Mouse (Mus musculus): Measurements from ENCODE around the gene Aldh2. TPM values are rescaled to one million over a fixed set of nuclear protein-coding genes. Genes with fewer than 3 reads are reported as not detected.
"Not testable (repeated sequence)": the region's sequence is repeated elsewhere in the genome, so short reads cannot be mapped to it uniquely, and the experiment has no call there.

The Aldh2 gene
- polyA plus RNA-seq, 1 experiment from 2014 or later, result 99.2 TPM

- under 1% methylated on average over 55 of the region's 58 CpGs for WGBS
- ATAC-seq, result peak; percentile 81
These were observed 25.2 kb upstream of the Aldh2 start, which contains the start of gene Acad12 for GRCm38 (mm10) chr5:121618592-121619513. TSS of gene Acad12 (minus strand) at chr5:121618938.

GRCm38 (mm10) chr5:121614921-121615320 is 21.3 kb upstream of the Aldh2 start:
- not testable (repeated sequence) for H3K36me3 ChIP-seq (ENCODE audit: control insufficient read depth, insufficient read depth); H3K27me3 ChIP-seq (replicated peaks; ENCODE audit: control insufficient read depth, insufficient read depth, low read length); H3K4me3 ChIP-seq (replicated peaks; ENCODE audit: low read length); H3K4me2 ChIP-seq (ENCODE audit: low read length); ATAC-seq; H3K9ac ChIP-seq (replicated peaks; ENCODE audit: low read depth, low read length); H3K4me1 ChIP-seq (replicated peaks; ENCODE audit: control insufficient read depth, insufficient read depth, low read length); H3K27ac ChIP-seq (ENCODE audit: low read length); H3K9me3 ChIP-seq (ENCODE audit: control insufficient read depth, low read length)
- WGBS, result 79% methylated on average over 3 of the region's 3 CpGs

More at GRCm38 (mm10) chr5:121618592-121619513, 25.2 kb upstream of the Aldh2 start, which contains the start of gene Acad12:
- Histone ChIP-seq H3K27ac (ENCODE audit: low read length) (peak within 1 kb of the TSS; percentile 31; the same call in 1 of the 2 replicates), H3K4me2 (ENCODE audit: low read length) (peak within 1 kb of the TSS; percentile 88), H3K4me1 (replicated peaks; ENCODE audit: control insufficient read depth, insufficient read depth, low read length) (peaks cover 10% of the 10 kb centered on the region), H3K9me3 (ENCODE audit: control insufficient read depth, low read length) (no peaks in the 10 kb centered on the region), H3K9ac (replicated peaks; ENCODE audit: low read depth, low read length) (peak within 1 kb of the TSS; percentile 84), H3K4me3 (replicated peaks; ENCODE audit: low read length) (peak within 1 kb of the TSS; percentile 87), H3K27me3 (replicated peaks; ENCODE audit: control insufficient read depth, insufficient read depth, low read length) (no peaks in the 10 kb centered on the region), H3K36me3 (ENCODE audit: control insufficient read depth, insufficient read depth) (no peaks in the 10 kb centered on the region)

GRCm38 (mm10) chr5:121612036-121612435 is 18.4 kb upstream of the Aldh2 start:
- no peak overlapping the region for H3K4me3 ChIP-seq (replicated peaks; ENCODE audit: low read length)
- H3K27me3 ChIP-seq (replicated peaks; ENCODE audit: control insufficient read depth, insufficient read depth, low read length), result no peaks in the 10 kb centered on the region
- H3K36me3 ChIP-seq (ENCODE audit: control insufficient read depth, insufficient read depth), result no peaks in the 10 kb centered on the region
- no peak overlapping the region for H3K4me2 ChIP-seq (ENCODE audit: low read length)
- no peaks in the 10 kb centered on the region for H3K4me1 ChIP-seq (replicated peaks; ENCODE audit: control insufficient read depth, insufficient read depth, low read length)
- no peak overlapping the region for H3K9ac ChIP-seq (replicated peaks; ENCODE audit: low read depth, low read length)
- no peak for ATAC-seq
- 77% methylated on average over 6 of the region's 6 CpGs for WGBS
- no peaks in the 10 kb centered on the region for H3K9me3 ChIP-seq (ENCODE audit: control insufficient read depth, low read length)
- no peak overlapping the region for H3K27ac ChIP-seq (ENCODE audit: low read length)

DNA sequence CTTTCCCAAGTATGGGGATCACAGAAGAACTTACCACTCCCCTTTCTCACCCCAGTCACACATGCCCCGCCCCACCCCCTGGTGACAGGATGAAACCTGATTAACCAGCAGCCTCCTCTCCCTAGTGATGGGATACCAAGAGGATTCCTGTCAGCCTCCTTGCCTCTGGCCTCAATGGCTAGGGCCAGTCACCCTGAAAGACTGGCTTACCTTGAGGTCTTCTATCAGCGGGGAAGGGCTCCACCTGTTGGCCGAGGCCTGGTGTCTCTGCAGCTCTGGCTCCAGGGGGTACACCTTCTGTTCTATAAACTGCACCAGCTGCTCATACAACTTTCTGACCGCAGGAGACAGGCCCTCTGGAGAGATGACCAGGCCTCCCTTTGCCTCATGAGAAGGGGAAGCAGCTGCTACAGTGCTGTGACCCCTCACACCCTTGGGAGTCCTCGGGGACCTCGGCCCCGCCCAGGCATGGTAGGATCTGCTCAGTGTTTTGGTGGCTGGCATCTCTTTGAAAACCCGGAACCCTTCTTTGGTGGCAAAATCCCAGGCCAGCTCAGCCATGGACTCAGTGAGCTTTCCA is 16.0 kb upstream of the Aldh2 start:
- not testable (repeated sequence) for ATAC-seq; H3K4me2 ChIP-seq (ENCODE audit: low read length); H3K9me3 ChIP-seq (ENCODE audit: control insufficient read depth, low read length); H3K27ac ChIP-seq (ENCODE audit: low read length); H3K4me1 ChIP-seq (replicated peaks; ENCODE audit: control insufficient read depth, insufficient read depth, low read length); H3K9ac ChIP-seq (replicated peaks; ENCODE audit: low read depth, low read length); H3K4me3 ChIP-seq (replicated peaks; ENCODE audit: low read length); H3K36me3 ChIP-seq (ENCODE audit: control insufficient read depth, insufficient read depth); H3K27me3 ChIP-seq (replicated peaks; ENCODE audit: control insufficient read depth, insufficient read depth, low read length)
- 50% methylated on average over 7 of the region's 8 CpGs for WGBS

DNA sequence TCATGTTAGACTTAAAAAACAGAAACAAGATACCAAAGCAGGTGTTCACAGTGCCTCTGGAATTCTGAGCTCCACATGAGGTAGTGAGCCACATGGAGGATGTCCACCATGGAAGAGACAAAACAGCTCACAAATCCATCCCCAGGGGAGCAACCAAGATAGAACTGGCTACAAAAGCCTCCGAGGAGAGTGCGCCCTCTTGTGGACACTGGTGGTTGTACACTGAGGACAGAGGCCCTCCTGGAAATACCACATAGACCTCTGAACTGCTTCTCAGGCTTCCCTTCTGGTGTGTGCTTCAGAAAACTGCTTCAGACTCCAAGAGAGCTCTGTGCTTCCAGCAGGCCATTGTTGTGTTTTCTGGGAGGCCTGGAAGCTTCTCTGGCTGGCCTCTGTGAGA is 12.5 kb upstream of the Aldh2 start:
- no peak for ATAC-seq
- no peak overlapping the region for H3K27ac ChIP-seq (ENCODE audit: low read length)
- H3K4me2 ChIP-seq (ENCODE audit: low read length), result no peak overlapping the region
- 2% methylated on average over 2 of the region's 2 CpGs for WGBS
- no peaks in the 10 kb centered on the region for H3K9me3 ChIP-seq (ENCODE audit: control insufficient read depth, low read length)
- no peak overlapping the region for H3K4me3 ChIP-seq (replicated peaks; ENCODE audit: low read length)
- H3K27me3 ChIP-seq (replicated peaks; ENCODE audit: control insufficient read depth, insufficient read depth, low read length), result no peaks in the 10 kb centered on the region
- no peak overlapping the region for H3K9ac ChIP-seq (replicated peaks; ENCODE audit: low read depth, low read length)
- no peaks in the 10 kb centered on the region for H3K36me3 ChIP-seq (ENCODE audit: control insufficient read depth, insufficient read depth)
- H3K4me1 ChIP-seq (replicated peaks; ENCODE audit: control insufficient read depth, insufficient read depth, low read length), result no peaks in the 10 kb centered on the region

DNA sequence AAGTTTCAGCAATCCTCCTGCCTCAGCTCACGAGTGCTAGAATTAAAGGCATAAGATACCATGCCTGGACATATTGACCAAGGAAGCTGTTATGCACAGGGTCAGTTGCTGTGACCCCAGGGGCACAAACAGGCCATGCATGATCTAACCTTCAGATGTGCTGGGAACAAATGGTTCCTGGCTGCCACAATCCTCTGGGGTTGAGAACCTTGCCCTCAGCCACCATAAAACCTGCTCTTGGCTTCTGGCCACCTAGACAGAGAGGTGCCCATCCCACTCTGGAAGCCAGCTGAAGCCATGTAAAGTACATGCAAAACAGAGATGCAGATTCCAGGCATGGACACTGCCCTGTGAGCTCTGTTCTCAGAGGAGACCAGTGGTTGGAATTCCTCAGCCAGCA is 10.2 kb upstream of the Aldh2 start:
- 86% methylated on average over 1 of the region's 1 CpGs for WGBS
- not testable (repeated sequence) for H3K4me1 ChIP-seq (replicated peaks; ENCODE audit: control insufficient read depth, insufficient read depth, low read length); H3K9me3 ChIP-seq (ENCODE audit: control insufficient read depth, low read length); H3K9ac ChIP-seq (replicated peaks; ENCODE audit: low read depth, low read length); H3K27me3 ChIP-seq (replicated peaks; ENCODE audit: control insufficient read depth, insufficient read depth, low read length); ATAC-seq; H3K4me2 ChIP-seq (ENCODE audit: low read length); H3K4me3 ChIP-seq (replicated peaks; ENCODE audit: low read length); H3K27ac ChIP-seq (ENCODE audit: low read length); H3K36me3 ChIP-seq (ENCODE audit: control insufficient read depth, insufficient read depth)

GRCm38 (mm10) chr5:121601547-121602299 is 8.1 kb upstream of the Aldh2 start:
- Histone ChIP-seq H3K4me3 (replicated peaks; ENCODE audit: low read length) (no peak overlapping the region), H3K27me3 (replicated peaks; ENCODE audit: control insufficient read depth, insufficient read depth, low read length) (no peaks in the 10 kb centered on the region), H3K4me1 (replicated peaks; ENCODE audit: control insufficient read depth, insufficient read depth, low read length) (no peaks in the 10 kb centered on the region), H3K9me3 (ENCODE audit: control insufficient read depth, low read length) (no peaks in the 10 kb centered on the region), H3K36me3 (ENCODE audit: control insufficient read depth, insufficient read depth) (no peaks in the 10 kb centered on the region), H3K4me2 (ENCODE audit: low read length) (no peak overlapping the region), H3K27ac (ENCODE audit: low read length) (no peak overlapping the region), H3K9ac (replicated peaks; ENCODE audit: low read depth, low read length) (no peak overlapping the region)
- ATAC-seq, result peak; percentile 66; the same call in 1 of the 2 replicates
- WGBS, result 32% methylated on average over 9 of the region's 9 CpGs

- ATAC-seq, result no peak
- H3K9me3 ChIP-seq (ENCODE audit: control insufficient read depth, low read length), result no peaks in the 10 kb centered on the region
- no peaks in the 10 kb centered on the region for H3K27me3 ChIP-seq (replicated peaks; ENCODE audit: control insufficient read depth, insufficient read depth, low read length)
- no peak overlapping the region for H3K27ac ChIP-seq (ENCODE audit: low read length)
- H3K4me2 ChIP-seq (ENCODE audit: low read length), result no peak overlapping the region
- peaks cover 3% of the 10 kb centered on the region for H3K4me1 ChIP-seq (replicated peaks; ENCODE audit: control insufficient read depth, insufficient read depth, low read length)
- 57% methylated on average over 13 of the region's 13 CpGs for WGBS
- H3K36me3 ChIP-seq (ENCODE audit: control insufficient read depth, insufficient read depth), result no peaks in the 10 kb centered on the region
- H3K9ac ChIP-seq (replicated peaks; ENCODE audit: low read depth, low read length), result no peak overlapping the region
- no peak overlapping the region for H3K4me3 ChIP-seq (replicated peaks; ENCODE audit: low read length)
These were observed 5.4 kb upstream of the Aldh2 start for GRCm38 (mm10) chr5:121598871-121599610.

Measured in forebrain, embryonic 16.5 days (tissue).